Comparison of ENCODE assay signal across 13 mouse cellular contexts in genomic region chr15:83075607-83076525, GRCm38 (mm10). TPM values are rescaled to one million over a fixed set of nuclear protein-coding genes. Genes with fewer than 3 reads are reported as not detected.
DNase-seq lines count a peak whose midpoint lies in the region; ATAC-seq and TF ChIP-seq lines count a peak whose summit lies in the region.
"Had no signal": no experiment of that assay in that cellular context is flagged by ENCODE, and none has a peak within 500 bp of the region (broad histone marks: within the 10 kb centered on the region; RNA-seq: fewer than 3 reads in every experiment).

No protein-coding gene starts in this region.

- H3K4me2 ChIP-seq in hindbrain, embryonic 14.5 days (replicated peaks), result no peak overlapping the region

- peaks cover 4 to 9% of the 10 kb centered on the region in 2 experiments; a peak in 3 of 4 replicates for H3K27me3 ChIP-seq in MEL (ENCODE audit: control insufficient read depth in 1 of 2, insufficient read depth in 2 of 2, low read length in 2 of 2)
- H3K27me3 ChIP-seq in hindbrain, embryonic 14.5 days (ENCODE audit: control insufficient read depth, insufficient read depth, low read length), result no peaks in the 10 kb centered on the region

- no peaks in the 10 kb centered on the region for H3K9me3 ChIP-seq in MEL (replicated peaks; ENCODE audit: insufficient read depth, low read length)
- no peaks in the 10 kb centered on the region for H3K9me3 ChIP-seq in hindbrain, embryonic 14.5 days (ENCODE audit: control insufficient read depth, low read length)
- H3K9me3 ChIP-seq: limb, embryonic 10.5 days had no signal

- H3K4me1 ChIP-seq in MEL (ENCODE audit: control insufficient read depth in 1 of 2, insufficient read depth in 2 of 2, low read length in 2 of 2), result peaks cover 2 to 3% of the 10 kb centered on the region in 2 experiments; a peak in 2 of 4 replicates
- H3K4me1 ChIP-seq in lung, adult 2 months (ENCODE audit: control insufficient read depth, insufficient read depth, low read length), result peaks cover 6% of the 10 kb centered on the region
- no peaks in the 10 kb centered on the region for H3K4me1 ChIP-seq in hindbrain, embryonic 14.5 days (replicated peaks; ENCODE audit: control insufficient read depth, insufficient read depth, low read length)

- H3K9ac ChIP-seq in MEL (ENCODE audit: control insufficient read depth, low read depth, low read length, poor library complexity, severe bottlenecking), result no peak overlapping the region
- no peak overlapping the region for H3K9ac ChIP-seq in hindbrain, embryonic 14.5 days

- no peak for TF ChIP-seq CTCF in MEL (IDR thresholded peaks at IDR 0.05 in 2 of 3, conservative IDR thresholded peaks at IDR 0.05 in 1 of 3; ENCODE audit: control insufficient read depth in 1 of 3, insufficient read depth in 1 of 3, low read depth in 2 of 3, low read length in 3 of 3, poor library complexity in 1 of 3, severe bottlenecking in 1 of 3)
- TF ChIP-seq CTCF in lung, adult 2 months (IDR thresholded peaks at IDR 0.05; ENCODE audit: insufficient read depth, low read length), result no peak

- H3K27ac ChIP-seq in MEL (ENCODE audit: control insufficient read depth, low read depth, low read length), result no peak overlapping the region
- H3K27ac ChIP-seq in hindbrain, embryonic 14.5 days, result no peak overlapping the region
- H3K27ac ChIP-seq: limb, embryonic 10.5 days had no signal

- no peak overlapping the region for H3K4me3 ChIP-seq in MEL (ENCODE audit: control insufficient read depth in 1 of 2, insufficient read depth in 1 of 2, low read depth in 2 of 2, low read length in 2 of 2)
- H3K4me3 ChIP-seq in lung, adult 2 months (replicated peaks; ENCODE audit: extremely low read depth, low read depth, low read length), result no peak overlapping the region
- H3K4me3 ChIP-seq in hindbrain, embryonic 14.5 days (replicated peaks; ENCODE audit: low read length), result no peak overlapping the region
- H3K4me3 ChIP-seq: limb, embryonic 10.5 days had no signal

- TF ChIP-seq RAD21 in MEL (IDR thresholded peaks at IDR 0.05; ENCODE audit: low read depth, low read length), result no peak

- peak in 1 of 2 experiments; percentile 16; a peak in 1 of 4 replicates for TF ChIP-seq EP300 in MEL (IDR thresholded peaks at IDR 0.05; ENCODE audit: low read depth in 1 of 2, low read length in 2 of 2)

- 0 out of 4 replicates have a peak, but pooled peaks cover 0 to 2% of the 10 kb centered on the region in 2 experiments for H3K36me3 ChIP-seq in MEL (ENCODE audit: control insufficient read depth in 1 of 2, insufficient read depth in 2 of 2, low read length in 2 of 2)
- H3K36me3 ChIP-seq in hindbrain, embryonic 14.5 days (replicated peaks; ENCODE audit: control insufficient read depth, insufficient read depth), result no peaks in the 10 kb centered on the region
- H3K36me3 ChIP-seq: limb, embryonic 10.5 days had no signal

- peak; percentile 34 for DNase-seq in ovary, postnatal 36 days (ENCODE audit: low spot score)
- no peak for DNase-seq in ovary, postnatal 14 days (ENCODE audit: low spot score)
- DNase-seq in MEL (ENCODE audit: low read depth, low spot score), result no peak
- peak; percentile 36 for DNase-seq in lung, adult 2 months
- no peak for DNase-seq in heart, postnatal 10 days
- no peak for DNase-seq in hindbrain, embryonic 14.5 days (ENCODE audit: low spot score)
- no peak for DNase-seq in cerebellum, adult 9-11 months
- DNase-seq: adrenal gland, postnatal 36 days; embryo, embryonic 11 days; kidney, postnatal 10 days had no signal

- TF ChIP-seq POLR2A in MEL (IDR thresholded peaks at IDR 0.05; ENCODE audit: control insufficient read depth in 1 of 2, insufficient read depth in 1 of 2, low read depth in 1 of 2, low read length in 2 of 2, poor library complexity in 1 of 2), result no peak
- no peak for TF ChIP-seq POLR2A in lung, adult 2 months (IDR thresholded peaks at IDR 0.05; ENCODE audit: borderline replicate concordance, extremely low read depth, low read depth, low read length)

- 17% methylated on average over 27 of the region's 27 CpGs for WGBS in lung, adult 2 months
- WGBS in hindbrain, embryonic 14.5 days, result 66% methylated on average over 27 of the region's 27 CpGs

- 0 out of 2 replicates have a peak, but pooled peaks have one; percentile 13 for ATAC-seq in neutrophil, adult 5-6 weeks (ENCODE audit: extremely low read depth, insufficient number of reproducible peaks, low FRiP score, poor library complexity, severe bottlenecking)
- no peak for ATAC-seq in hindbrain, embryonic 14.5 days (ENCODE audit: low FRiP score)
- ATAC-seq: forebrain, embryonic 14.5 days had no signal

- H3K79me2 ChIP-seq in MEL (ENCODE audit: control insufficient read depth, insufficient read depth, low read length, poor library complexity), result no peaks in the 10 kb centered on the region

- intact Hi-C loops in heart, postnatal 10 days (cut with DNase I), result no loop called here

TF ChIP-seq in MEL, 35 proteins besides CTCF, POLR2A, EP300 and RAD21:
- TF ChIP-seq GATA1 (IDR thresholded peaks at IDR 0.05; ENCODE audit: low read depth, low read length) (no peak), TBP (IDR thresholded peaks at IDR 0.05; ENCODE audit: low read depth, low read length) (no peak), ZMIZ1 (IDR thresholded peaks at IDR 0.05; ENCODE audit: low read depth, low read length) (no peak), RCOR1 (IDR thresholded peaks at IDR 0.05; ENCODE audit: low read depth, low read length) (peak; percentile 50; the same call in 1 of the 2 replicates)

RNA-seq across cellular contexts. Expression of gene Serhl, which starts 13.4 kb away (rescaled TPM):
- total RNA-seq in MEL (2012; rRNA removed), result 19.5 and 19.6 TPM in 2 replicates
- polyA plus RNA-seq in MEL (2012; ENCODE audit: insufficient read depth in 1 of 2, insufficient read length in 2 of 2, low read depth in 1 of 2, low replicate concordance in 2 of 2, missing spikeins in 1 of 2), result 10 to 100 TPM in 1 of 2 experiments, not detected in 1; 57.3 TPM
- 38.6 and 43.5 TPM in 2 replicates for polyA plus RNA-seq in lung, adult 2 months (2012; rRNA removed)
- total RNA-seq in neutrophil, adult 5-6 weeks (2017), result 16.6 and 20.3 TPM in 2 replicates
- 10 to 100 TPM; 54.6 to 59.1 TPM for total RNA-seq in heart, postnatal 10 days (2021)
- polyA plus RNA-seq in hindbrain, embryonic 14.5 days (2014; fragmentation: Nextera tagmentation; extraction: Ambion mirVana), result 31.4 and 34.8 TPM in 2 replicates

RNA-seq across cellular contexts. Expression of gene Nfam1, which starts 42.8 kb away (rescaled TPM):
- total RNA-seq in MEL (2012; rRNA removed), result 4.8 and 7.4 TPM in 2 replicates
- polyA plus RNA-seq in MEL (2012; ENCODE audit: insufficient read depth in 1 of 2, insufficient read length in 2 of 2, low read depth in 1 of 2, low replicate concordance in 2 of 2, missing spikeins in 1 of 2), result 10 to 100 TPM in 1 of 2 experiments, not detected in 1; 10.5 TPM
- 13.7 and 19.3 TPM in 2 replicates for polyA plus RNA-seq in lung, adult 2 months (2012; rRNA removed)
- 242 and 249 TPM in 2 replicates for total RNA-seq in neutrophil, adult 5-6 weeks (2017)
- total RNA-seq in heart, postnatal 10 days (2021), result 1 to 10 TPM; 1.6 to 2.2 TPM
- polyA plus RNA-seq in hindbrain, embryonic 14.5 days (2014; fragmentation: Nextera tagmentation; extraction: Ambion mirVana), result 1.9 and 2.1 TPM in 2 replicates

RNA-seq across cellular contexts. Expression of gene Rrp7a, which starts 46.7 kb away (rescaled TPM):
- total RNA-seq in MEL (2012; rRNA removed), result 134 and 155 TPM in 2 replicates
- polyA plus RNA-seq in MEL (2012; ENCODE audit: insufficient read depth in 1 of 2, insufficient read length in 2 of 2, low read depth in 1 of 2, low replicate concordance in 2 of 2, missing spikeins in 1 of 2), result 100 to 1,000 TPM; 283 to 483 TPM
- polyA plus RNA-seq in lung, adult 2 months (2012; rRNA removed), result 82.1 and 85.3 TPM in 2 replicates
- total RNA-seq in neutrophil, adult 5-6 weeks (2017), result 41.4 and 43.3 TPM in 2 replicates
- total RNA-seq in heart, postnatal 10 days (2021), result 10 to 100 TPM; 37.3 to 46.2 TPM
- 64.7 and 68.2 TPM in 2 replicates for polyA plus RNA-seq in hindbrain, embryonic 14.5 days (2014; fragmentation: Nextera tagmentation; extraction: Ambion mirVana)

Comparison
In these comparisons a context has a peak if more than half of its experiments do, and no peak if none do; other contexts are left out.
1. DNase-seq: peak in ovary, postnatal 36 days (single experiment) and lung, adult 2 months (single experiment); none in ovary, postnatal 14 days (single experiment), MEL (single experiment), heart, postnatal 10 days (0 of 2), hindbrain, embryonic 14.5 days (single experiment) and cerebellum, adult 9-11 months (single experiment).
2. RNA of gene Nfam1, which starts 42.8 kb away (total RNA-seq): 242 to 249 TPM in neutrophil, adult 5-6 weeks; 4.8 to 7.4 TPM in MEL and 1.6 to 2.2 TPM in heart, postnatal 10 days; every median in the first group is over 10 times any median in the second.